Mouse (Mus musculus): Measurements from ENCODE around the gene Ptpn22. TPM values are rescaled to one million over a fixed set of nuclear protein-coding genes. Genes with fewer than 3 reads are reported as not detected.

Gene Ptpn22
- polyA plus RNA-seq, 1 experiment: 6.3 TPM

- no peak for TF ChIP-seq POLR2A (IDR thresholded peaks at IDR 0.05; ENCODE audit: low read depth, low read length)
- no peak for TF ChIP-seq CTCF (IDR thresholded peaks at IDR 0.05; ENCODE audit: extremely low read depth, insufficient read length, insufficient replicate concordance, low read depth, low read length)
- no peak overlapping the region for H3K27ac ChIP-seq (ENCODE audit: insufficient read depth, low read depth, low read length)
- H3K36me3 ChIP-seq (ENCODE audit: control insufficient read depth, insufficient read depth, low read length): peaks cover 17% of the 10 kb centered on the region
- 48% methylated on average over 7 of the region's 7 CpGs for WGBS
- no peaks in the 10 kb centered on the region for H3K27me3 ChIP-seq (ENCODE audit: control insufficient read depth, insufficient read depth, low read length)
- no peak overlapping the region for H3K4me3 ChIP-seq (ENCODE audit: low read depth, low read length)
- no peaks in the 10 kb centered on the region for H3K4me1 ChIP-seq (ENCODE audit: control insufficient read depth, insufficient read depth, insufficient read length, low read length)
These were observed 14.7 kb downstream of the Ptpn22 start for GRCm38 (mm10) chr3:103874329-103874728.

- TF ChIP-seq POLR2A (IDR thresholded peaks at IDR 0.05; ENCODE audit: low read depth, low read length): no peak
- no peak for TF ChIP-seq CTCF (IDR thresholded peaks at IDR 0.05; ENCODE audit: extremely low read depth, insufficient read length, insufficient replicate concordance, low read depth, low read length)
- Histone ChIP-seq H3K4me3 (ENCODE audit: low read depth, low read length) (no peak overlapping the region), H3K27ac (ENCODE audit: insufficient read depth, low read depth, low read length) (no peak overlapping the region), H3K4me1 (ENCODE audit: control insufficient read depth, insufficient read depth, insufficient read length, low read length) (no peaks in the 10 kb centered on the region), H3K36me3 (ENCODE audit: control insufficient read depth, insufficient read depth, low read length) (peaks cover 31% of the 10 kb centered on the region), H3K27me3 (ENCODE audit: control insufficient read depth, insufficient read depth, low read length) (no peaks in the 10 kb centered on the region)
- 74% methylated on average over 11 of the region's 11 CpGs for WGBS
These were observed 26.4 kb downstream of the Ptpn22 start for GRCm38 (mm10) chr3:103885946-103886345.

GRCm38 (mm10) chr3:103887581-103887980 is 28.0 kb downstream of the Ptpn22 start:
- Histone ChIP-seq H3K36me3 (ENCODE audit: control insufficient read depth, insufficient read depth, low read length) (peaks cover 28% of the 10 kb centered on the region), H3K4me3 (ENCODE audit: low read depth, low read length) (no peak overlapping the region), H3K27me3 (ENCODE audit: control insufficient read depth, insufficient read depth, low read length) (no peaks in the 10 kb centered on the region), H3K27ac (ENCODE audit: insufficient read depth, low read depth, low read length) (no peak overlapping the region), H3K4me1 (ENCODE audit: control insufficient read depth, insufficient read depth, insufficient read length, low read length) (no peaks in the 10 kb centered on the region)
- no peak for TF ChIP-seq CTCF (IDR thresholded peaks at IDR 0.05; ENCODE audit: extremely low read depth, insufficient read length, insufficient replicate concordance, low read depth, low read length)
- TF ChIP-seq POLR2A (IDR thresholded peaks at IDR 0.05; ENCODE audit: low read depth, low read length): no peak
- WGBS: 17% methylated on average over 3 of the region's 3 CpGs

GRCm38 (mm10) chr3:103893374-103893773 is 33.8 kb downstream of the Ptpn22 start:
- Histone ChIP-seq H3K27ac (ENCODE audit: insufficient read depth, low read depth, low read length) (no peak overlapping the region), H3K36me3 (ENCODE audit: control insufficient read depth, insufficient read depth, low read length) (peaks cover 10% of the 10 kb centered on the region), H3K4me1 (ENCODE audit: control insufficient read depth, insufficient read depth, insufficient read length, low read length) (no peaks in the 10 kb centered on the region), H3K4me3 (ENCODE audit: low read depth, low read length) (no peak overlapping the region), H3K27me3 (ENCODE audit: control insufficient read depth, insufficient read depth, low read length) (no peaks in the 10 kb centered on the region)
- 71% methylated on average over 3 of the region's 3 CpGs for WGBS
- TF ChIP-seq POLR2A (IDR thresholded peaks at IDR 0.05; ENCODE audit: low read depth, low read length): no peak
- TF ChIP-seq CTCF (IDR thresholded peaks at IDR 0.05; ENCODE audit: extremely low read depth, insufficient read length, insufficient replicate concordance, low read depth, low read length): no peak

GRCm38 (mm10) chr3:103904705-103905104 is 45.1 kb downstream of the Ptpn22 start:
- TF ChIP-seq POLR2A (IDR thresholded peaks at IDR 0.05; ENCODE audit: low read depth, low read length) (no peak), CTCF (IDR thresholded peaks at IDR 0.05; ENCODE audit: extremely low read depth, insufficient read length, insufficient replicate concordance, low read depth, low read length) (peak; percentile 58; the same call in 1 of the 2 replicates)
- Histone ChIP-seq H3K36me3 (ENCODE audit: control insufficient read depth, insufficient read depth, low read length) (peaks cover 19% of the 10 kb centered on the region), H3K4me1 (ENCODE audit: control insufficient read depth, insufficient read depth, insufficient read length, low read length) (no peaks in the 10 kb centered on the region), H3K27ac (ENCODE audit: insufficient read depth, low read depth, low read length) (no peak overlapping the region), H3K27me3 (ENCODE audit: control insufficient read depth, insufficient read depth, low read length) (no peaks in the 10 kb centered on the region), H3K4me3 (ENCODE audit: low read depth, low read length) (no peak overlapping the region)
- 90% methylated on average over 1 of the region's 1 CpGs for WGBS

GRCm38 (mm10) chr3:103907335-103908030 is 47.9 kb downstream of the Ptpn22 start:
- 79% methylated on average over 5 of the region's 5 CpGs for WGBS
- TF ChIP-seq POLR2A (IDR thresholded peaks at IDR 0.05; ENCODE audit: low read depth, low read length): no peak
- no peak for TF ChIP-seq CTCF (IDR thresholded peaks at IDR 0.05; ENCODE audit: extremely low read depth, insufficient read length, insufficient replicate concordance, low read depth, low read length)
- peaks cover 17% of the 10 kb centered on the region for H3K36me3 ChIP-seq (ENCODE audit: control insufficient read depth, insufficient read depth, low read length)
- no peaks in the 10 kb centered on the region for H3K27me3 ChIP-seq (ENCODE audit: control insufficient read depth, insufficient read depth, low read length)
- no peak overlapping the region for H3K4me3 ChIP-seq (ENCODE audit: low read depth, low read length)
- no peaks in the 10 kb centered on the region for H3K4me1 ChIP-seq (ENCODE audit: control insufficient read depth, insufficient read depth, insufficient read length, low read length)
- H3K27ac ChIP-seq (ENCODE audit: insufficient read depth, low read depth, low read length): no peak overlapping the region

- H3K27me3 ChIP-seq (ENCODE audit: control insufficient read depth, insufficient read depth, low read length): no peaks in the 10 kb centered on the region
- no peak overlapping the region for H3K27ac ChIP-seq (ENCODE audit: insufficient read depth, low read depth, low read length)
- TF ChIP-seq CTCF (IDR thresholded peaks at IDR 0.05; ENCODE audit: extremely low read depth, insufficient read length, insufficient replicate concordance, low read depth, low read length) (no peak), POLR2A (IDR thresholded peaks at IDR 0.05; ENCODE audit: low read depth, low read length) (no peak)
- H3K4me3 ChIP-seq (ENCODE audit: low read depth, low read length): no peak overlapping the region
- no peaks in the 10 kb centered on the region; the same call in 1 of the 2 replicates for H3K4me1 ChIP-seq (ENCODE audit: control insufficient read depth, insufficient read depth, insufficient read length, low read length)
- H3K36me3 ChIP-seq (ENCODE audit: control insufficient read depth, insufficient read depth, low read length): peaks cover 12% of the 10 kb centered on the region
- WGBS: 64% methylated on average over 2 of the region's 2 CpGs
These were observed 49.2 kb downstream of the Ptpn22 start for GRCm38 (mm10) chr3:103908781-103909180.
